Comparison of ENCODE assay signal across 18 mouse cellular contexts in genomic region chr6:125237421-125237820, GRCm38 (mm10).
DNase-seq lines count a peak whose midpoint lies in the region; ATAC-seq lines count a peak whose summit lies in the region.
"Had no signal": no experiment of that assay in that cellular context is flagged by ENCODE, and none has a peak within 500 bp of the region (broad histone marks: within the 10 kb centered on the region; RNA-seq: fewer than 3 reads in every experiment).

No protein-coding gene starts in this region.

- DNase-seq in frontal cortex, postnatal 14 days (ENCODE audit: low spot score in 2 of 2) = no peak
- peak; percentile 33 for DNase-seq in T-cell, adult 2 months (ENCODE audit: low spot score)
- peak; percentile 79 for DNase-seq in induced T-regulatory cell, adult 2 months (ENCODE audit: low read depth)
- DNase-seq in thymus, postnatal 14 days = peak; percentile 72
- no peak for DNase-seq in cerebellum, adult 9-10 months
- no peak for DNase-seq in kidney, postnatal 36 days
- DNase-seq in neural tube, embryonic 10.5 days (ENCODE audit: extremely low spot score, low spot score) = no peak
- DNase-seq: adrenal gland, postnatal 25 days; cerebellum, postnatal 14 days; forebrain, postnatal 0 days; gastrocnemius, postnatal 36 days; heart, postnatal 4 days; left cerebral cortex, postnatal 4 days; lung, postnatal 4 days had no signal

- ATAC-seq in frontal cortex, adult (ENCODE audit: low TSS enrichment) = peak; percentile 85
- ATAC-seq: forebrain, postnatal 0 days; hindbrain, embryonic 16.5 days; intestine, postnatal 0 days; midbrain, embryonic 16.5 days had no signal

Comparison
In these comparisons a context has a peak if more than half of its experiments do, and no peak if none do; other contexts are left out.
1. DNase-seq: peak in T-cell, adult 2 months (single experiment), induced T-regulatory cell, adult 2 months (single experiment) and thymus, postnatal 14 days (single experiment); none in frontal cortex, postnatal 14 days (0 of 2), cerebellum, adult 9-10 months (single experiment), kidney, postnatal 36 days (0 of 2) and neural tube, embryonic 10.5 days (single experiment).